Mouse (Mus musculus) hindbrain, embryonic 12.5 days (tissue): ENCODE results near the gene Ppa2. TPM values are rescaled to one million over a fixed set of nuclear protein-coding genes. Genes with fewer than 3 reads are reported as not detected.

ENCODE experiments used
- ATAC-seq: fragments of 200-750 bp; cut with Nextera tagmentation; 2 replicates; pipeline ENCODE4 v1.8.0; 2017; ENCODE audit warnings: moderate TSS enrichment; ENCODE audit not compliant: low FRiP score
- H3K27ac ChIP-seq: fragments of 300-500 bp; sonication (generic); 2 replicates; pipeline ENCODE4 v1.5.1; 2016; ENCODE audit warnings: mild to moderate bottlenecking
- H3K27me3 ChIP-seq: fragments of 300-500 bp; sonication (generic); 2 replicates; pipeline ENCODE4 v1.6.1; 2016; ENCODE audit warnings: mild to moderate bottlenecking
- H3K36me3 ChIP-seq: fragments of 300-500 bp; sonication (generic); 2 replicates; pipeline ENCODE4 v1.6.1; 2016; ENCODE audit warnings: mild to moderate bottlenecking
- H3K4me1 ChIP-seq: fragments of 300-500 bp; sonication (generic); 2 replicates; pipeline ENCODE4 v1.6.1; 2016
- H3K4me2 ChIP-seq: fragments of 300-500 bp; sonication (generic); replicated peaks from 2 replicates; pipeline ENCODE4 v1.6.1; 2016; ENCODE audit warnings: mild to moderate bottlenecking
- H3K4me3 ChIP-seq: fragments of 300-500 bp; sonication (generic); 2 replicates; pipeline ENCODE4 v1.5.1; 2016; ENCODE audit warnings: mild to moderate bottlenecking
- H3K9ac ChIP-seq: fragments of 300-500 bp; sonication (generic); 2 replicates; pipeline ENCODE4 v1.6.1; 2016; ENCODE audit warnings: mild to moderate bottlenecking, moderate library complexity
- H3K9me3 ChIP-seq: fragments of 300-500 bp; sonication (generic); replicated peaks from 2 replicates; pipeline ENCODE4 v1.6.1; 2016; ENCODE audit warnings: mild to moderate bottlenecking
- WGBS: fragments of 180-500 bp; shearing (Covaris S2); methylation state at CpG from one replicate; pipeline ENCODE4 v1.1.7; 2016; 5-methylcytosine and 5-hydroxymethylcytosine counted together
- polyA plus RNA-seq: library from polyadenylated mRNA; unstranded; fragments of >200 nt; fragmentation: Nextera tagmentation; extraction: Ambion mirVana; gene quantifications from 2 replicates; pipeline ENCODE4 v1.2.1, GENCODE M21; 2016

The Ppa2 gene
- polyA plus RNA-seq, 1 experiment from 2014 or later: 70.3 TPM

GRCm38 (mm10) chr3:133315011-133315410 is 5.1 kb downstream of the Ppa2 start:
- no peak for ATAC-seq
- whole genome bisulfite sequencing: 96% methylated on average over 14 of the region's 14 CpGs

GRCm38 (mm10) chr3:133315647-133316046 is 5.7 kb downstream of the Ppa2 start:
- Histone ChIP-seq H3K9me3 (no peaks in the 10 kb centered on the region), H3K36me3 (no peaks in the 10 kb centered on the region), H3K4me1 (peaks cover 4% of the 10 kb centered on the region; the same call in 1 of the 2 replicates), H3K4me2 (no peak overlapping the region), H3K27me3 (no peaks in the 10 kb centered on the region), H3K27ac (no peak overlapping the region), H3K9ac (no peak overlapping the region), H3K4me3 (no peak overlapping the region)
- WGBS: 93% methylated on average over 8 of the region's 8 CpGs
- ATAC-seq: no peak

More at GRCm38 (mm10) chr3:133315011-133315410, 5.1 kb downstream of the Ppa2 start:
- no peaks in the 10 kb centered on the region for H3K36me3 ChIP-seq
- H3K4me3 ChIP-seq: no peak overlapping the region
- H3K27ac ChIP-seq: no peak overlapping the region
- peaks cover 4% of the 10 kb centered on the region; the same call in 1 of the 2 replicates for H3K4me1 ChIP-seq
- no peaks in the 10 kb centered on the region for H3K9me3 ChIP-seq
- H3K27me3 ChIP-seq: no peaks in the 10 kb centered on the region
- no peak overlapping the region for H3K4me2 ChIP-seq
- H3K9ac ChIP-seq: no peak overlapping the region

- H3K36me3 ChIP-seq: no peaks in the 10 kb centered on the region
- no peaks in the 10 kb centered on the region for H3K9me3 ChIP-seq
- 96% methylated on average over 4 of the region's 4 CpGs for WGBS
- no peak for ATAC-seq
- no peak overlapping the region for H3K4me2 ChIP-seq
- no peak overlapping the region for H3K9ac ChIP-seq
- H3K4me1 ChIP-seq: no peaks in the 10 kb centered on the region
- no peaks in the 10 kb centered on the region for H3K27me3 ChIP-seq
- no peak overlapping the region for H3K27ac ChIP-seq
- no peak overlapping the region for H3K4me3 ChIP-seq
Measured at GRCm38 (mm10) chr3:133317845-133318244, 7.9 kb downstream of the Ppa2 start.

GRCm38 (mm10) chr3:133318596-133318995 is 8.7 kb downstream of the Ppa2 start:
- WGBS: 89% methylated on average over 15 of the region's 15 CpGs
- no peak overlapping the region for H3K27ac ChIP-seq
- no peaks in the 10 kb centered on the region for H3K36me3 ChIP-seq
- no peaks in the 10 kb centered on the region for H3K9me3 ChIP-seq
- no peaks in the 10 kb centered on the region for H3K4me1 ChIP-seq
- no peak for ATAC-seq
- H3K4me2 ChIP-seq: no peak overlapping the region
- no peak overlapping the region for H3K9ac ChIP-seq
- no peak overlapping the region for H3K4me3 ChIP-seq
- H3K27me3 ChIP-seq: no peaks in the 10 kb centered on the region

GRCm38 (mm10) chr3:133319795-133320194 is 9.9 kb downstream of the Ppa2 start:
- H3K9me3 ChIP-seq: no peaks in the 10 kb centered on the region
- 92% methylated on average over 7 of the region's 7 CpGs for WGBS
- ATAC-seq: no peak

GRCm38 (mm10) chr3:133320313-133320712 is 10.4 kb downstream of the Ppa2 start:
- Histone ChIP-seq H3K27me3 (no peaks in the 10 kb centered on the region), H3K9ac (no peak overlapping the region), H3K4me3 (no peak overlapping the region), H3K36me3 (no peaks in the 10 kb centered on the region), H3K4me2 (no peak overlapping the region), H3K27ac (no peak overlapping the region), H3K9me3 (no peaks in the 10 kb centered on the region), H3K4me1 (peaks cover 1% of the 10 kb centered on the region; the same call in 1 of the 2 replicates)
- ATAC-seq: no peak
- WGBS: 90% methylated on average over 6 of the region's 6 CpGs

More at GRCm38 (mm10) chr3:133319795-133320194, 9.9 kb downstream of the Ppa2 start:
- no peak overlapping the region for H3K4me3 ChIP-seq
- no peak overlapping the region for H3K4me2 ChIP-seq
- H3K36me3 ChIP-seq: no peaks in the 10 kb centered on the region
- H3K27me3 ChIP-seq: no peaks in the 10 kb centered on the region
- no peak overlapping the region for H3K27ac ChIP-seq
- no peak overlapping the region for H3K9ac ChIP-seq
- no peaks in the 10 kb centered on the region for H3K4me1 ChIP-seq

GRCm38 (mm10) chr3:133321928-133322327 is 12.0 kb downstream of the Ppa2 start:
- peaks cover 3% of the 10 kb centered on the region; the same call in 1 of the 2 replicates for H3K4me1 ChIP-seq

GRCm38 (mm10) chr3:133322552-133322951 is 12.6 kb downstream of the Ppa2 start:
- ATAC-seq: no peak
- no peak overlapping the region for H3K9ac ChIP-seq
- H3K9me3 ChIP-seq: no peaks in the 10 kb centered on the region
- peaks cover 4% of the 10 kb centered on the region; the same call in 1 of the 2 replicates for H3K36me3 ChIP-seq
- H3K4me1 ChIP-seq: peaks cover 3% of the 10 kb centered on the region; the same call in 1 of the 2 replicates
- 70% methylated on average over 4 of the region's 4 CpGs for WGBS
- no peak overlapping the region for H3K4me2 ChIP-seq
- H3K4me3 ChIP-seq: no peak overlapping the region
- H3K27ac ChIP-seq: no peak overlapping the region
- H3K27me3 ChIP-seq: no peaks in the 10 kb centered on the region

More at GRCm38 (mm10) chr3:133321928-133322327, 12.0 kb downstream of the Ppa2 start:
- H3K27ac ChIP-seq: no peak overlapping the region
- WGBS: 91% methylated on average over 10 of the region's 10 CpGs
- no peak for ATAC-seq
- H3K36me3 ChIP-seq: no peaks in the 10 kb centered on the region
- no peak overlapping the region for H3K4me2 ChIP-seq
- H3K9ac ChIP-seq: no peak overlapping the region
- H3K4me3 ChIP-seq: no peak overlapping the region
- no peaks in the 10 kb centered on the region for H3K9me3 ChIP-seq
- no peaks in the 10 kb centered on the region for H3K27me3 ChIP-seq

- H3K4me2 ChIP-seq: no peak overlapping the region
- no peak overlapping the region for H3K27ac ChIP-seq
- WGBS: 21% methylated on average over 5 of the region's 5 CpGs
- H3K9ac ChIP-seq: no peak overlapping the region
- H3K4me3 ChIP-seq: no peak overlapping the region
- H3K9me3 ChIP-seq: no peaks in the 10 kb centered on the region
- no peaks in the 10 kb centered on the region for H3K27me3 ChIP-seq
- H3K4me1 ChIP-seq: peaks cover 3% of the 10 kb centered on the region; the same call in 1 of the 2 replicates
- no peak for ATAC-seq
- H3K36me3 ChIP-seq: peaks cover 4% of the 10 kb centered on the region; the same call in 1 of the 2 replicates
Measured at GRCm38 (mm10) chr3:133325135-133325534, 15.2 kb downstream of the Ppa2 start.

GRCm38 (mm10) chr3:133328551-133328950 is 18.6 kb downstream of the Ppa2 start:
- H3K4me2 ChIP-seq: no peak overlapping the region
- no peaks in the 10 kb centered on the region for H3K9me3 ChIP-seq
- WGBS: 85% methylated on average over 13 of the region's 13 CpGs
- peaks cover 3% of the 10 kb centered on the region; the same call in 1 of the 2 replicates for H3K4me1 ChIP-seq
- no peak overlapping the region for H3K4me3 ChIP-seq
- no peak overlapping the region for H3K27ac ChIP-seq
- peaks cover 4% of the 10 kb centered on the region; the same call in 1 of the 2 replicates for H3K36me3 ChIP-seq
- ATAC-seq: no peak
- H3K27me3 ChIP-seq: no peaks in the 10 kb centered on the region
- no peak overlapping the region for H3K9ac ChIP-seq

- WGBS: 86% methylated on average over 2 of the region's 2 CpGs
- H3K27me3 ChIP-seq: no peaks in the 10 kb centered on the region
- H3K27ac ChIP-seq: no peak overlapping the region
- ATAC-seq: no peak
- no peak overlapping the region for H3K4me3 ChIP-seq
- peaks cover 3% of the 10 kb centered on the region; the same call in 1 of the 2 replicates for H3K4me1 ChIP-seq
- H3K36me3 ChIP-seq: peaks cover 4% of the 10 kb centered on the region; the same call in 1 of the 2 replicates
- H3K4me2 ChIP-seq: no peak overlapping the region
- no peak overlapping the region for H3K9ac ChIP-seq
- no peaks in the 10 kb centered on the region for H3K9me3 ChIP-seq
Measured at GRCm38 (mm10) chr3:133329406-133329805, 19.5 kb downstream of the Ppa2 start.

GRCm38 (mm10) chr3:133331184-133331866 is 21.4 kb downstream of the Ppa2 start:
- no peaks in the 10 kb centered on the region for H3K9me3 ChIP-seq
- ATAC-seq: peak; percentile 49; the same call in 1 of the 2 replicates
- H3K27ac ChIP-seq: no peak overlapping the region
- no peak overlapping the region for H3K4me2 ChIP-seq
- WGBS: 63% methylated on average over 15 of the region's 15 CpGs
- no peaks in the 10 kb centered on the region for H3K4me1 ChIP-seq
- peaks cover 4% of the 10 kb centered on the region; the same call in 1 of the 2 replicates for H3K36me3 ChIP-seq
- H3K4me3 ChIP-seq: no peak overlapping the region
- H3K27me3 ChIP-seq: no peaks in the 10 kb centered on the region
- no peak overlapping the region for H3K9ac ChIP-seq

- no peak for ATAC-seq
- H3K9me3 ChIP-seq: no peaks in the 10 kb centered on the region
Measured at GRCm38 (mm10) chr3:133332280-133332679, 22.4 kb downstream of the Ppa2 start.

More at GRCm38 (mm10) chr3:133332280-133332679, 22.4 kb downstream of the Ppa2 start:
- Histone ChIP-seq H3K27ac (no peak overlapping the region), H3K4me2 (no peak overlapping the region), H3K4me3 (no peak overlapping the region), H3K9ac (no peak overlapping the region), H3K27me3 (no peaks in the 10 kb centered on the region), H3K4me1 (no peaks in the 10 kb centered on the region), H3K36me3 (peaks cover 3% of the 10 kb centered on the region; the same call in 1 of the 2 replicates)
- 93% methylated on average over 5 of the region's 5 CpGs for WGBS
